Mouse (Mus musculus): ENCODE measurements around the gene Plekhm3.

Gene Plekhm3

DNA sequence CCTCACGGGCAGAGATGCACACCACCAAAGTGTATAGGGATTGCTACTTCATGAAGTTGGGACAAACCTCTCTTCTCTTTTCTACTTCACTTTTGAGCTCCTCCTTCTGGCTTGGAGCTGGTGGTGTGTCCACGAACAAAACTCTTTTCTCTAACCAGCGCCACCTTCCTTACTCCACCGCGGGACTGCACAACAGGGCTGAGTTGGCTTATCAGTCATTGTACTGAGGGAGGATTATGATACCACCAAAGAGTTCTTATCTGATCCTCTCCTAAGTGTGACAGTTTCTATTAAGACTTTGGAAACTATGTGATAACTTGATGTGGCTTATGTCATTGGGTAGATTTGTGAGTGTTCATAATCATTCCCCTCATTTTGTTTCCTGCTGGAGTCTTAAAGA is 129.2 kb downstream of the Plekhm3 start:
- in situ Hi-C loops (cut with MboI): no loop called here

GRCm38 (mm10) chr1:64826348-64827103 is 130.1 kb downstream of the Plekhm3 start:
- in situ Hi-C loops (cut with MboI): no loop called here

- in situ Hi-C loops (cut with MboI): no loop called here
These were observed 133.1 kb downstream of the Plekhm3 start for GRCm38 (mm10) chr1:64823564-64823963.

DNA sequence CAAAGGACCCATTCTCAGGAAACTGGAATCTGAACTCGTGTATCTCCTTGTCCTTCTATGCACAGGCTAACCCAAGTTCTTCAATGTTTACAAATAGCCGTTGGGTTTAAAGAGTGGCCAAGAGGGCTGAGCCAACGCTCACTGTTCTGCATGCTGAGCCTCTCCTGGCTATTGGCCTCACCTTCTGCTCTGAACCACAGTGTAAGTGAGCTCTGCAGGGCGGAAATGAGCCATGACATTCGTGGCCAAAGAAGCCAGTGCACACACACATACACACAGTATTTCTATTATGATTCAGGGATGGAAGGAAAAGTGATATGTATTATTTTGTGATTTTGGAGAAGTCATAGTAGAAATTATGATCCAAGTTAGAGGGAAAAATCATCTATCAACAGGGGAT is 138.9 kb downstream of the Plekhm3 start:
- in situ Hi-C loops (cut with MboI): no loop called here

- in situ Hi-C loops (cut with MboI): no loop called here
These were observed 143.4 kb downstream of the Plekhm3 start for GRCm38 (mm10) chr1:64813182-64813581.

GRCm38 (mm10) chr1:64811956-64812355 is 144.7 kb downstream of the Plekhm3 start:
- in situ Hi-C loops (cut with MboI): no loop called here

DNA sequence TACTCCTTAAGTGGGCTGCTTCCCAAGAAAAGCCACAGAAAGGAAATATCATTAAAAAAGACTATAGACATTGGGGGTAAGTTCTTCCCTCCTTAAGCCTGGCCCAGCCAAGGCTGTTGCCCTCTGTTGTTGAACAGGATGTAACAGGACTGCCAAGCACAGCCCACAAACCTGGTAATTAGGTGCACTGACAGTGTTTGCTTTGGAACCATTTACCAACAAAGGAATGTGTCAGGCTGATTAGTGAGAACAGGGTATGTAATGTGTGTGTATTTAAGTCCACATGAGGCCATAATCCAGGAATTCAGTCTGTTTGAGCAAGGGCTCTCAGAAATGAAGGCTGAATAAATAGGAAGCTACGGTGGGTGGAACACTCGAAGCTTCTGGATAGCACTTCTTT is 147.5 kb downstream of the Plekhm3 start:
- in situ Hi-C loops (cut with MboI): no loop called here

DNA sequence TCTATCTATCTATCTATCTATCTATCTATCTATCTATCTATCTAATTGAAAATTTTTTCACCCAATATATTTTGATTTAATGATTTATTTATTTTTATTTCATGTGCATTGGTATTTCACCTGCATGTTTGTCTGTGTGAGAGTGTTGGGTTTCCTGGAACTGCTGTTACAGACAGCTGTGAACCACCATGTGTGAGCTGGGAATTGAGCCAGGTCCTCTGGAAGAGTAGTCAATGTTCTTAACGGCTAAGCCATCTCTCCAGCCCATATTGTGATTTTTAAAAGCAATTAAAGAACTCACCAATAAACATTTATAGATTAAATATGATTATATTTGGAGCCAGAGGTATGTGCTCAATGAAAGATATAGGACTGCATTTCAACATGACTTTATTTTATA is 148.9 kb downstream of the Plekhm3 start:
- in situ Hi-C loops (cut with MboI): no loop called here

GRCm38 (mm10) chr1:64805217-64805616 is 151.4 kb downstream of the Plekhm3 start:
- in situ Hi-C loops (cut with MboI): no loop called here

- in situ Hi-C loops (cut with MboI): no loop called here
These were observed 154.0 kb downstream of the Plekhm3 start for GRCm38 (mm10) chr1:64802631-64803030.

GRCm38 (mm10) chr1:64797621-64798020 is 159.0 kb downstream of the Plekhm3 start:
- in situ Hi-C loops (cut with MboI): no loop called here

DNA sequence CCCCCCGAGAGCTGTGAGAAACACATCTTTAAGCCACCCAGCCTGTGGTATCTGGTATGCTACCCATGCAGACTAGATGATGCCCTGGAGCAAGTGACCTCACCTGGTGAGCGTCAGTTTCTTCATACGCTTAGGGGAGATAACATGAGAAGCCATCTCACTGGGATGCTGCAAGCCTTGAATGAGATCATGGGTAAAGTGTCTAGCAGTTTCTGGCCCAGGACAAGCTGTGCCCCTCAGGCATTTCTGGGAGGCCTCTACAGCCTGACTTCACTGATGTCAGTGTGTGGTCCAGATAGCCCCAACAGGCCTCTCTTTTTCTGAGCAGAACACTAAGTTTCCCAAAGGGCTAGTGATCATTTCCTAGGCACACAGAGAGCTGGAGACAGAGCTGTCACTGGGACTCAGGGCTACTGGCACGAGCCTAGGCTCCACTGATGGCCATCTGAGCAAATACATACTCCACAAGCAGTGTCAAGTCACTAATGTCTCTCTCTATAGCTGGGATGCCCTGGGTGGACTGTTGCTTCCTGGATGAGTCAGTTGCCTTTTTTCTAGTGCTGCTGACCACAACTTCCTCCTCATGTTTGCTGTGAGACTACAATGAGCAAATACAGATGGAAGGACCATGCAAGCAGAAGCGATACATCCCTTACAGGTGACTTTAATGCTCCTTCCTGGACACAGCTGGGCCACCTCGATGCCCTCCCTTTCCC is 159.6 kb downstream of the Plekhm3 start:
- in situ Hi-C loops (cut with MboI): no loop called here

- in situ Hi-C loops (cut with MboI): no loop called here
These were observed 161.2 kb downstream of the Plekhm3 start for GRCm38 (mm10) chr1:64795284-64796040.

GRCm38 (mm10) chr1:64794096-64794495 is 162.5 kb downstream of the Plekhm3 start:
- in situ Hi-C loops (cut with MboI): no loop called here

- in situ Hi-C loops (cut with MboI): no loop called here
These were observed 163.4 kb downstream of the Plekhm3 start for GRCm38 (mm10) chr1:64793234-64793530.

- in situ Hi-C loops (cut with MboI): no loop called here
These were observed 163.9 kb downstream of the Plekhm3 start for GRCm38 (mm10) chr1:64792521-64793233.

DNA sequence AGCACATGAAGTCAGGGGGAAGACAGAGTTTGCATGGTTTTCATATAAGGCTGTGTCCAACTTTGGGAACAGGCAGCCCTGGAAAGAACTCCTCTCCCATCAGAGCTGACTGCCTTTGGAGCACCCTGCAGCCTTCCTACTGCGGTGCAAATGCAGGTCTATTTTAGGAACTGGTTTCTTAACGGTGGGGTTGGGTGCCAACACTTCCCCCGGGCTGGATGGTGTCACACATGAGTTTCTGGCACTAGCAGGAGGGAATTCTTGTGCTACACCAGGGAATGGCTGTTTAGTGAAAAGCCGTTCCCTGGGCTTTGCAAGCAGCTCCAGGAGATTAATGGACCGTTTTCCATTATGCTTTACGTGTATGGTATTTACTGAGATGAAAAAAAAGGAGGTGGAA is 164.8 kb downstream of the Plekhm3 start:
- in situ Hi-C loops (cut with MboI): no loop called here

GRCm38 (mm10) chr1:64790806-64791790 is 165.5 kb downstream of the Plekhm3 start:
- in situ Hi-C loops (cut with MboI): no loop called here

DNA sequence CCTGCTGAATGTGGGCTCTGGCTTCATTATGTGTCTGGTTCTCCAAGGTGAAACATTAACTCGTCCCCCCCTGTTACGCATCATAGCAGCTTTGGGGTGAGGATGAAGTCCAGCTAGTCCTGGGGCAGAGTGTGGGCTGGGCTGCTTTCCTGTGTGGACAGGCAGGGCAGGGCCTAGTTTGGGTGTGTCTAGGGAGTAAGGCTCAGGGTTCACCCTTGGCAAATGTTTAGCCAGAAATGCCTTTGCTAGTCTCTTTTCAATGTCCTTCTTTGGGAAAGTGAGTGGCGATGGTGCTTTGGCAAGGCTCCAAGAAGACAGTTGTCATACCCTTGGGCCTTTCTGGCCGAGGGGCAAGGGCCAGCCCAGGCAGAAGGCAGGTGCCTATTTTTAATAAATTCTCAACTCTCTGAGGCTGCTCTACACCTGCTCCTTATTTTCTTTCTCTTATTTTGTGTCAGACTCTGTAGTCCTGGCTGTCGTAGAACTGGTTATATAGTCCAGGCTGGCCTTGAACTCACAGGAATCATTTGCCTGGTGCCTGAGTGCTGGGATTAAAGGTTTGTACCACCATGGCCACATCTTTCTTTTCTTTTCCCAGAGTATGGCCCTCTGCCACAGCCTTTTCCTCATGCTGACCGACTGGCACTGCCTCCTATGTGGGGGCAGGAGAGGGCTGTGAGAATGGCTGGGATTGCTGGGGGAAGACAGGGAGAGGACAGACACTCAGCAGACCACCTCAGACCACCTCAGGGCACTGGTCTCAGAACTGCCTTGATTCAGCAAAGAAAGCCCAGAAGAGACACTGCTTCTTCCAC is 168.7 kb downstream of the Plekhm3 start:
- in situ Hi-C loops (cut with MboI): no loop called here

DNA sequence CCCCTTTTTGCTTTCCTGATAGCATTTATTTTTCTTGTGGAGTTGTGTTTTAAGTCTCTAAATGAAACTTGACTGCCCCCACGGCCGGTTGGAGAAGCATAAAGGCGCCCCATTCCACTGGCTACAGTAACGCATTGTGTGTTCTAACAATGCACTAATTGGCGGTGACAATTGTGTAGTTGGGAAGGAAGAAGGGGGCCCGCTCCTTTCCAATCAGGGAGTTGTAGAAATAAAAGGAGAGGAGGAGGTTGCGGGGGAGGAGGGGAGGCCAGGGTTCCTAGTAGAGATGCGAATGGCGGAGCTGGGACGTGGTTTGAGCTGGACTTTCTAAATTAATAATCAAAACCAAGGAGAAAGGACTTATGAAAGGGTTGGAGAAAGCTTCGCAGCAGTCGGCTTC is 176.8 kb downstream of the Plekhm3 start:
- in situ Hi-C loops (cut with MboI): no loop called here
